Mouse (Mus musculus): ENCODE data around the gene Clcn1.
A peak's percentile ranks its signal among the peaks of the same experiment; 100 is the strongest.

The Clcn1 gene

GRCm38 (mm10) chr6:42286448-42286847, at the start of gene Clcn1:
TSS of gene Clcn1 (plus strand) at chr6:42286685.
- DNase-seq (ENCODE audit: low spot score): no peak

- DNase-seq (ENCODE audit: low spot score): no peak
Observed at GRCm38 (mm10) chr6:42237276-42237805, 49.1 kb upstream of the Clcn1 start.

DNA sequence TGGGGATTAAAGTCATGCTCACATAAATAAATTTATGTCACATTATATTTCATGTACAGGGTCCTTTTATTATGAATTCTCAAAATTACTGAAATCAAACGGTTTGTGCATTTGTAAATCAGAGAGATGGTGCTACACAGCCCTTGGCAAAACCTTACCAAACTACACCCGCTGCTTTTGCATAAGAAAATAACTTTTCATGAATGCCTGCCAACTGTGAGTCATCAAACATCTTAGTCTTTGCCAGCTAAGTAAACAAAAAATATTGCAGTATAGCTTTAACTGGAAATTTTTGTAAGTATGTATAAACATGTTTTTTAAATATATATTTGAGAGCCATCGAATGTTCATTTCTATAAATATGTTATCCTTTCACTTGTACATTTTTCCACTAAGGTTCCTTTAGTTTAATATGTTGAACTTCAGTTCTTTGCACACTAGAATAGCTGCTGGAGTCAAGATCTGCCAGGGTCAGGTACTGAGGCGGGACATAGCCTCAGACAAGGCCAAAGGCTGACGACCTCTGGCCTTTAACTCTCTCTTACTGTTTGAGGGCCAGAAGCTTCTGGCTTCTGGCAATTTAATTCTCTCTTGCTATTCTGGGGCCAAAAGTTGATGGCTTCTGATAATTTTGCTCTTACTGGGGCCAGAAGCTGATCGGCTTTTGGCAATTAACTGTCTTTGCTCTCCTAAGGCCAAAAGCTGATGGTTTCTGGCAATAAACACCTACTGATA, 45.0 kb upstream of the Clcn1 start:
- DNase-seq (ENCODE audit: low spot score): no peak

GRCm38 (mm10) chr6:42245711-42246353, 40.7 kb upstream of the Clcn1 start, which contains the start of gene Gstk1:
TSS of gene Gstk1 (plus strand) at chr6:42245935.
- DNase-seq (ENCODE audit: low spot score): peak; percentile 57

- DNase-seq (ENCODE audit: low spot score): no peak
Observed at GRCm38 (mm10) chr6:42247173-42247572, 39.3 kb upstream of the Clcn1 start.

GRCm38 (mm10) chr6:42247981-42248380, 38.5 kb upstream of the Clcn1 start:
- no peak for DNase-seq (ENCODE audit: low spot score)

DNA sequence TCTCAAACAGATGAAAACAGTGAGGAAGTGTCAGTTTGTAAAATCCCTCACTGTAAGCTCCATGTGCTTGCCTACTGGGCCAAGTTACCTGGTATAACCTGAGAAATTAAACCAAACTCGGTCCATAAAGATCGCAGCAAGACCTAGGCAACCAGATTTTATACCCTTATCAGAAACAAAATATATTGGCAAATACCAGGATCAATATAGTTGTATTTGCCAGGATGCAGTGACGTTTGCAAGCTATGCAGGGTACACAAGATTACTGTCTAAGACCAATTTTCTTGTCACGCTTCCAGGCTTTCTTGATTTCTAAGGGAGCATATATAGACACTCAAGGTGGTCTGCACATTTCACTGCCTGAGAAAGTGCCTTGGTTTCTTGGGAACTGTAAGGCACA, 34.7 kb upstream of the Clcn1 start:
- DNase-seq (ENCODE audit: low spot score): no peak

GRCm38 (mm10) chr6:42253103-42253502, 33.4 kb upstream of the Clcn1 start:
- DNase-seq (ENCODE audit: low spot score): no peak

DNA sequence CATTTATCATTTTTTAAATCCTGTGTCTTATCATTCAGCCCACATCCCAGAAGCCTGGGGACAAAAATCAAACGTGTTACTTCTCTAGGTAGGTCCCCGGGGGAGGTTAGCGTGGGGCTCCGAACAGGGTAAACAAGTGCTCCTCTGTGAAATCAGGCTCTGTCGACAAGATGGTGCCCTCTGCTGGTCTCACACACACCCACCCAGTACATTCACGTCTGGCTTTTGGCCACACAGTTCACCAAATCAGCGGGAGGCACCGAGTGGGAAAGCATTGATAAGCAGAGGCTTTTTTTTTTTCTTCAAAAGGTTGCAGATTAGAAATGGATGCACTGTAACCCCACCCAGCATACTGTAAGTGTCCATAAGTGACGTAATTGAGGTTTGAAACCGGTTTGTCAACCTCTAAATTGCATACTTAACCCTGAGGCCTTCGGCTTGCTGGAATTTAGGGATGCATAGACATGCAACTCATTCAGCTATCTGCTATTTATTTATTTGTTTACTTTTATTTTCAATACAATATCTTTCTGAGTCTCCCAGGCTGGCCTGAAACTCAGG, 29.1 kb upstream of the Clcn1 start:
- DNase-seq (ENCODE audit: low spot score): no peak

DNA sequence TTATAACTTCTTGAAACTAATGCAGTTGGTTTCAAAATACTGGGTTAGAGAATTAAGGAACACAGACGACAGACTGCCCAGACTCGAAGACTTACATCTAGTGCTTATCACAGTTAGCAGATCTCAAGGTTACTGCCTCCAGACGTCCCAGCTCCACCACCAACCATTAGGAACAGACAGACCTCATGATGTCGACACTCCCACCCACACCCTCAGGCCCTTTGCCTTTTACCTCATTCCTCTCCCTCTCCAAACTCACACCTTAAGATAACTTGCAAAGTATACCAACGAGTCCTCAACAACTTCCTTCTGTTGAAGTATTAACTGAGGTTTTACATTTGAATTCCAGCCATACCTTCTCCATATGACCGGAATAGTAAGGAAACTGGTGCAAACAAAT, 26.1 kb upstream of the Clcn1 start:
- DNase-seq (ENCODE audit: low spot score): no peak

DNA sequence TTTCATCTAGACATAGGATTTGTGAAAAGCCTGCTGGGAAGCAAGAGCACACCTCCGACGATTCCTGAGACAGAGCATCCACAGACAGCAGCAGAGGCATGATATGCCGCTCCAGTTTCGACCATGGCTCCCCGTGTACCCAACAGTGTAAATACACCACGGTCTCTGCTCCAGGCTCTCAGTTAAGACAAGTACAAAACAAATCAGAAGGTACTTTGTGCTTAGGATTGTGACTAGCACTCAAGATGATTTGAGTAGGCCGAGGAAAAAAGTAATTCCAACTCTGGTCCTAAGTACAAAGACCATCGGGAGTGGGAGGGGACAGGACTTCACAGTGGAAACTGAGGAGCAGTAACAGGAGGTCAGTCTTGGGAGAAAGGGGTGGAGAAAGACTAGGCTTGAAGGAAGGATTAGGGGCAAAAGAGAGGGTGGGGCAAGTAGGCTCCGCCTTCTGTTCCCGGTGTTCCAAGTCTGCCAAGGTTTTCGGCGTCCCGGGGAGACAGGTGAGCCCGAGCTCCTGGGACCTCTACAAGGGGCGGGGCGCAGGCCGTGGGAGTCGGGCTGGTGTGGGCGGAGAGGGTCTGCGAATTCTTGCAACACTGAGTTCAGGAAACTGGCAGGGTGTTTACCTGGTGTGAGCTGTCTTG, 24.8 kb upstream of the Clcn1 start, which contains the start of gene Tmem139:
Gene Tmem139, plus strand, starts transcription at position 447 of the 647 bp plus-strand sequence.
- no peak for DNase-seq (ENCODE audit: low spot score)

- peak; percentile 98 for DNase-seq (ENCODE audit: low spot score)
Observed at GRCm38 (mm10) chr6:42264626-42265312, 21.7 kb upstream of the Clcn1 start, which contains the start of gene Casp2. TSS of gene Casp2 (plus strand) at chr6:42264985.

- DNase-seq (ENCODE audit: low spot score): no peak
Observed at GRCm38 (mm10) chr6:42265391-42266330, 20.8 kb upstream of the Clcn1 start.

DNA sequence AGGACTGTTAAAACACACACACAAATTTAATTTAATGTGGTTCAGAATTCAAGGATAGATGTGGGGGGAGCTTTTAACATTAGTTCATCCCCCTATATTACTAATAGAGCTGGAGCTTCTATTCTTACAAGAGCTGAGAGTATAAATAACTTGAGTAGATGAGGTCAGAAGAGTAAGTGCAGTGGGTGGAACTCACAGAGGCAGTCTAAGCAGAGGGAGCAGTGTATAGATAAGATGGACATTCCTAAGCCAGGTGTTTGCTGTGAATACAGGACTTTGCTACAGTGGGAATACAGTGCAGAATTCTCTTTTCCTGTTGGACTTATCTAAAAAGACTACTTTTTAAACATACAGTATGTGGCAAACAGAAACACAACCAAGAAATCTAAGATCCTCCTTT, 15.7 kb upstream of the Clcn1 start:
- no peak for DNase-seq (ENCODE audit: low spot score)

DNA sequence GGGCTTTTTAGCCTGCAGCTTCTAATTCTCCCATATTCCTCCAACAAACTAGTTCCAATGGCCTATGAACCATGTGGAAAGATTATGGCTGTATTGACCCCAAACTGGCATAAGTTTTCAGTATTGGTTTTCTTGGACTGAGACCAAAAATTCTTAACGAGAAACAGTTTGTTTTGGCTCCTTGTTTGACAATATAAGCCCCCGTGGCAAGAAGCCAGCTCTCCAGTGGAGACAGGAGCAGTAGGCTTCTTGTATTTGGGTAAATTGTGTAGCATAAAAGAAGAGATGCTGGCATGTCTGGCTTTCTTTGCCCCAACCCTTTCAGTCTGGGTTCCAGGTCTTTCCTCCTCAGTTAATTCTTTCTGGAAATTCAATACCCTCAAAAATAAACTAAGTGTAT, 10.3 kb upstream of the Clcn1 start:
- DNase-seq (ENCODE audit: low spot score): no peak

DNA sequence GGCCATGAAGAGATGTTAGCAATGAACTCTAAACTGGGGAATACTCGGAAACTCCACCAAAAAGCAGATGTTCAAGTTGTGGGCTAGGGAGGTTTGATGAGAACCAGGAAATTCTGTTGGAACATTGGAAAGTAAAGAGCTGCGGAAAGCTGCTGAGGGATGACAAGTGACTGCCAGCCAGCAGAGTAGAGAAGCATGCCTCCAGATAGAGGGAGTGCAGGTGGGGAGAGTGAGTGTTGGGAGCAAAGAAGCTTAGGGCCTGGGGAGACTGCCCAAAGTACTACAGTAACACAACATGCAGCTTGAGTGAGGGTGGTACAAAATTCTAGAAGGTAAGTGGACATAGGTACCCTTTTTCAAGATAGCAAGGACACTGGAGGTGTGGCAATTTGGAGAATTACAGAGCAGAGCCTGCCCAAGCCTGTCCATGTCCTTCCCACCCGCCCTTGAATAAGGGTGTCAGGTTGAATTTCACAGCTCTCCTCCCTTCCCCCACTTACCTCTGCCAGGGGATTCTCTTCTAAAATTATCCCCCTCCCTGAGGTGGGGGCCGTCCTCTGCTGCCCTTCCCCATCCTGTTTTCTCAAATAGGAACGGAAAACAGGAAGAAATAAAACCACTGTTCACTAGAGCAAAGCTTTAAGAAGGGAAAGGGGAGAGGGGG, 3.5 kb upstream of the Clcn1 start:
- DNase-seq (ENCODE audit: low spot score): no peak

GRCm38 (mm10) chr6:42287562-42287961, 1.1 kb downstream of the Clcn1 start:
- DNase-seq (ENCODE audit: low spot score): no peak

GRCm38 (mm10) chr6:42293327-42293726, 6.8 kb downstream of the Clcn1 start:
- no peak for DNase-seq (ENCODE audit: low spot score)

- DNase-seq (ENCODE audit: low spot score): no peak
Observed at GRCm38 (mm10) chr6:42295549-42296094, 9.1 kb downstream of the Clcn1 start.

DNA sequence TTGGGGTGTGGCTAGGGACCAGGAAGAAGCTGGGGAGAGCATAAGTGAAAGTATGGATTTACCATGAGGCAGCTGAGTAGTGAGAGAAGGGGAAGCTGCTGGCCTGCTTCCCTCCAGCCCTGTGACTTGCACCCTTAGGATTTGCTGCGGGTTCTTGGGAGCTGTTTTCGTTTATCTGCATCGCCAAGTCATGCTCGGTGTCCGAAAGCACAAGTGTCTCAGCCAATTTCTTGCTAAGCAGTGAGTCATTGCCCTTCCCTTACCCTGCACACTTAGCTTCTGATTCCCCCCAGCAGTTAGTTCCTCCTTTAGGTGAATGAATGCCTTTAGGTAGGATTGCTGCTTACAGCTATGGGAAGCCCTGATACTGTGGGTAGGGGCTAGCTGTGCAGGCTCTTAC, 12.9 kb downstream of the Clcn1 start:
- no peak for DNase-seq (ENCODE audit: low spot score)
